Mouse (Mus musculus): Measurements from ENCODE around the gene Grin2b.

Gene Grin2b

DNA sequence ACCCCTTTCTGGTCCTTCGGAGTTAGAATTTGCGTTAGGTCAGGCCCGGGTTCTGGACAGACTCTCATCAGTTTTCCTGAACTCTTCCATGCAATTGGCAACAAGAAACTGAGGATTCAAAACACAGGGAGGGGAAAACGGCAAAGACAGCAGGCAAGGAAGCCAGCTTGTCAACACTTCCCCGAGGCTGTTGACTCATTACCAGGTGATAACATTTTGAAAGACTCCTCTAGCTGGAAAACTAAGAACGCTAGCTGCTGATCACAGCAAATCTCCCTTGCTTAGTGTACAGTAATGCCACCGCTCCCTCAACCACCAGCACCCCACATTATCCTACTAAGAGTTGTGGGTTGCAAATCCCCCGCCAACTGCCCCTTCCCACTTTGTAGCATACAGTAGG is 266.2 kb downstream of the Grin2b start:
- in situ Hi-C loops (cut with MboI, MseI), result no loop called here

DNA sequence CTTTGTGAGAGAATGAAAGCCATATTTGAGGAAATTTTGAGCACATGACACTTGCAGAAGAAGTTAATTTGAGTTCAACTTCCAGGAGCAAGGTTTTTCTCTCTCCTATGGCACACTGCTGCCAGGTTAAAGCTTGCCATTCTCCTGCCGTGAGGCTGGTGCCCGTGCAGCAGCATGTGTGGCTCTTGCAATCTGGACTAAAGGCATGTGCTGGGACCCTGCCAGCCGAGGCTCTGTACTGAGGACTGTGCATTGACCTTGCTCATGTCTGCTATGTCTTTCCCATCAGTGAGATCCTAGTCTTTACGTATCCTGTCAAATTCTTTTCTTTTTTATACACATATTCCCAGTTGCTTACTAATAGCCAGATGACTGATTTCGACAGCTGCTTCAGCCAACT is 268.9 kb downstream of the Grin2b start:
- in situ Hi-C loops (cut with MboI, MseI), result no loop called here

GRCm38 (mm10) chr6:135900410-135900809 is 272.9 kb downstream of the Grin2b start:
- in situ Hi-C loops (cut with MboI, MseI), result no loop called here

- in situ Hi-C loops (cut with MboI, MseI), result no loop called here
Measured at GRCm38 (mm10) chr6:135899225-135899624, 274.1 kb downstream of the Grin2b start.

GRCm38 (mm10) chr6:135894793-135895228 is 278.5 kb downstream of the Grin2b start:
- in situ Hi-C loops (cut with MboI, MseI), result no loop called here

GRCm38 (mm10) chr6:135882611-135883010 is 290.7 kb downstream of the Grin2b start:
- in situ Hi-C loops (cut with MboI, MseI), result no loop called here

GRCm38 (mm10) chr6:135876163-135876726 is 297.1 kb downstream of the Grin2b start:
- in situ Hi-C loops (cut with MboI, MseI), result no loop called here

DNA sequence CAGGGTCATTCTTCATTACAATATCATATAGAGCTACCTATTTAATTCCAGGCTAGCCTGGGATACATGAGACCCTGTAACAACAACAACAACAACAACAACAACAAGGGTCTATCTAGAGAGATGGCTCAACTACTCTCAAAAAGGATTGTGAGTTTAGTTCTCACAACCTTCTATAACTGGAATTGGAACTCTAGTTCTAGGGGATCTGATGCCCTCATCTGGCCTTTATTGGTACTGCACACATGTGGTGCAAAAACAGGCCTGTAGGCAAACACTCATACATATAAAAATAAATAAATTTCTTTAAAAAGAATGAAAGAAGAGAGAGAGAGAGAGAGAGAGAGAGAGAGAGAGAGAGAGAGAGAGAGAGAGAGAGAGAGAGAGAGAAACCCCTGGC is 298.7 kb downstream of the Grin2b start:
- in situ Hi-C loops (cut with MboI, MseI), result no loop called here

DNA sequence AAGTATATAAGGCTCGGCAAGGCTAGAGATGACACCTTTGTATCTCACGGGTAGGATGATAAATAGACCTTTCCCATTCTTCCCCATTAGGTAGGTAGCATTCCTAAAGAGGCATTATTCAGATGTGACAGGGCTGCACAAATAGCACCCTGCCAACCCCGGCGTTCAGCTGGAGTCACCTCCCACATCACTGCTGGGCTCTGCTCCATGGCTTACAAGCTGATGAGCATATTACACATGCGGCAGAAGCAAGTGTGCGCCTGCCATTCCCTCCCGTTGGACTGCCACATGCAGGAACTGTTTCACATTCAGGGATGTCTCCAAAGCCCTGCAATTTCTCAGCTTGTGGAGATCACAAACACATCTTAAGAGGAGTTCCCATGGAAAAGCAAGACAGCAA is 307.5 kb downstream of the Grin2b start:
- in situ Hi-C loops (cut with MboI, MseI), result no loop called here

- in situ Hi-C loops (cut with MboI, MseI), result no loop called here
Measured at GRCm38 (mm10) chr6:135863965-135864364, 309.3 kb downstream of the Grin2b start.

DNA sequence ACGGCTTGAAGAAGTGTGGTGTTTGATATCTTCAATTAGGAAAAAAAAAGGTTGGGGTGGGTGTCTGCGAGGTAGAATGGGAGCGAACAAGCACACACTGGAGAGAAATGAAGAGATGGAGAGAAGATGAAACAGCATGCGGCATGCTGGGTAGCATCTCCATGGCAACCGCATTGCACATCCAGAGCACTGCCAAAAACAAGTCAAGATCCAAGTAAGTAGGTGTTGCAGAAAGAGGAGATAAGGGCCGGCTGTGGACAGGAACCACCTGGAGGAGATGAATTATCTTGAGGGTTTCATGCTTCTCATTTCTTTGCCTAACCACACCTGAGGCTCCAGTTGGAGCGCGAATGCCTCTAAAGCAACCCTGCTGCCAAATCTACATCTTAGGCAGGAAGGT is 313.8 kb downstream of the Grin2b start:
- in situ Hi-C loops (cut with MboI, MseI), result no loop called here

DNA sequence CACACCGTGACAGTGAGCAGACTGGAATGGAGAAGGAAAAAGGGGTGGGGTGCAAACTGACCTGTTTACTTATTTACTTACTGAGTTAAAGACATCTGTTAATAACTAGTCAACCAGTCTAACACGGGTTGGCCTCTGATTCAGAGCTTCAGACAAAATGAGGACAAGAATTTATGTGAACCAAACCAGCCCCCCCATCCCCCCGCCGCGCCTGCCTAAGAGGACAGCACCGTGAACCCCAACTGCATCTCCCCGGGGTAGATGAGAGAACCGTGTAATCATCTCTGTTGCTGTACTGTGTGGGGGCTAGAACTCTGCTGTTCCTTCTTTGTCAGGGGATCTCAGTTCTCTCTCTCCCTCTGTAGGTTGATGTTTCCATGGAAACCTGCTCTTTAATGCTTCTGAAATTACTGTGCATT is 319.1 kb downstream of the Grin2b start:
- in situ Hi-C loops (cut with MboI, MseI), result no loop called here

- in situ Hi-C loops (cut with MboI, MseI), result no loop called here
Measured at GRCm38 (mm10) chr6:135843755-135844154, 329.6 kb downstream of the Grin2b start.

GRCm38 (mm10) chr6:135836353-135836752 is 337.0 kb downstream of the Grin2b start:
- in situ Hi-C loops (cut with MboI, MseI), result no loop called here

GRCm38 (mm10) chr6:135833542-135833941 is 339.8 kb downstream of the Grin2b start:
- in situ Hi-C loops (cut with MboI, MseI), result no loop called here

- in situ Hi-C loops (cut with MboI, MseI), result no loop called here
Measured at GRCm38 (mm10) chr6:135832041-135832440, 341.3 kb downstream of the Grin2b start.

DNA sequence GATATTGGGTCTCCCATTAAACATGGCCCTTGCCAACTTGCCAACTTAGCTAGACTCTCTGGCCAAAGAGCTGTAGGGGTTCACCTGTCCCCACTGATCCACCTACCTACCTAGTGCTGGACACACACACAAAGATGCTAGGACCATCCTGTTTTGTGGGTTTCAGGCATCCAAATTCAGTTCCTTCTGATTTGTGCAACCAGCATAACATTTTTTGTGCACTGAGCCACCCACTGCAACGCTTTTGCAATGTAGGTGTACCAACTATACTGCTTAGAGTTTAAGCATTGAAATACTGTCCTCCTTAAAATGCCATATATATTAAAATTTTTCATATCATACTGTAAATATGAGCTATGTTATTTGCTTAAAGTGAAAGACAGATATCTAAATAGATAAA is 342.3 kb downstream of the Grin2b start:
- in situ Hi-C loops (cut with MboI, MseI), result no loop called here

DNA sequence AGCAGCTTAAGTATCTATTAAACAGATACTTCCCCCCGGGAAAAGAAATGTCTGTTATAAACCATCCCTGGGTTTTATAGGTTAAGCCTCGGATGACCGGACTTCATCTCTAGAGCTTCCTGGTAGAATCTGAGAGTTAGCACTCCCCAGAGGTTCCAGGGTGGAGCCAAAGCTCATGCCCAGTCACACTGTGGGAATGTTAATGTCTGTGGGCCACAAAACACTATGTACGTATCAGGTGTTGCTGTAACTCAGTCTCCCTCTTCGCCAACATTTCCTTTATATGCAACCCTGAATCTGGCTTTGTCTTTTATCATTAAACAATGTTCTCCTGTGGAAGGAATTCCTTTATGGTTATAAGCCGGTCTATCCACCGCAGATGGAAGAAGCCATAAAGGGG is 343.9 kb downstream of the Grin2b start:
- in situ Hi-C loops (cut with MboI, MseI), result loop anchor here (5.0 kb wide), 1 partner anchor 387 kb away; no protein-coding TSS in a partner anchor

- in situ Hi-C loops (cut with MboI, MseI), result loop anchor here (5.0 kb wide), 1 partner anchor 387 kb away; no protein-coding TSS in a partner anchor
Measured at GRCm38 (mm10) chr6:135828976-135829375, 344.3 kb downstream of the Grin2b start.

DNA sequence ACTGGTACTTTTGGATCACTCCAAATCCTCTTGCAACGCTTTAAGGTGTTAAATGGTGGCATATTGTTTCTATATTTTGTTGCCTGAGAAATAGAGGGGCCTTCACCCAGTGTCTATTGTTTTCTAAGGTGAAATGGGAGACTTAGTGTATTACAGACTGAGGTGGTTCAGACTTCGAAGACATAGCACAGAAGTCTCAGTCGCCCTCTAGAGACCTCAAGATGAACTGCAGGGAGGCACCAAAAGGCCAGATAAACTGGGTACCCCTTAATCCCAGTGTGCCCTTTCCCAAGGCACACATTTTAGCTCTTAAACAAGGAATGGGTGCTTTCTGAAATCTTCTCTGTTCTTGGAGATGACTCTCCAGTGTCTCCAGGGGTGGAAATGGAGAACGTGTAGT is 345.4 kb downstream of the Grin2b start:
- in situ Hi-C loops (cut with MboI, MseI), result loop anchor here (5.0 kb wide), 1 partner anchor 386 kb away; no protein-coding TSS in a partner anchor

DNA sequence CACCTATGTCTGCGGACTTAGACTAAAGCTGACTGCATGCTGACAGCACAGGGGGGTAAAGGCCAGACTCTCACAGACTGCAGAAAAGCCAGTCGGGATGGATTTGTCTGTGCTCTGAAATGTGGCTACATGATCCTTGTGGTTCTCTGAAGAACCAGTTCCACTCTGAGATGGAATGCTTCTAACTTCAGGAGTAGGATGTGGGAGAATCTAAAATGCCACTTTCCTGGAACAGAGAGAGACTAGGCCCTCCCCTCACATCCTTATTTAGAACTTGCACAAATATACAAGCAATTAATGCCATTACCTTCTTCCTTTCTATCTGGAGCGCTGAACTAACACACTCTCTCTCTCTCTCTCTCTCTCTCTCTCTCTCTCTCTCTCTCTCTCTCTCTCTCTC is 346.0 kb downstream of the Grin2b start:
- in situ Hi-C loops (cut with MboI, MseI), result loop anchor here (5.0 kb wide), 1 partner anchor 385 kb away; no protein-coding TSS in a partner anchor

- in situ Hi-C loops (cut with MboI, MseI), result loop anchor here (5.0 kb wide), 1 partner anchor 384 kb away; no protein-coding TSS in a partner anchor
Measured at GRCm38 (mm10) chr6:135826776-135827175, 346.5 kb downstream of the Grin2b start.

DNA sequence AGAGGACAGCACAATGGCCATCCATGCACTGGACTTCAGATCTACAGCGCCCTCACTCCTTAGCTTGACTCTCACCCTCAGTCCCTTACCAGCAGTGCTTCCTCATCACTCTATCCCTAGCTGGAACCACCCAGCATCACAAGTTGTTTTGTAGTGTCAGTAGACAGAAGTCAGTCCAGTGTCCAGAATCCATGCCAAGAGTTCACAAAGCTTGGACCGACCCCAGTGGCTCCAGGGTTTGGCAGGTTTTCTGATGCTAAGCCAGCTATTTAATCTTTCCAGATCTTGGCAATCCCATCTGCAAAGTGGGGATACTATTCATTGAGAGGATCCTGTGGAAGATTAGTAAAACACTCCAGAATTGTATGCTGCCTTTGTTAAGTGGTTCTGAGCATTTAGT is 355.9 kb downstream of the Grin2b start:
- in situ Hi-C loops (cut with MboI, MseI), result no loop called here

DNA sequence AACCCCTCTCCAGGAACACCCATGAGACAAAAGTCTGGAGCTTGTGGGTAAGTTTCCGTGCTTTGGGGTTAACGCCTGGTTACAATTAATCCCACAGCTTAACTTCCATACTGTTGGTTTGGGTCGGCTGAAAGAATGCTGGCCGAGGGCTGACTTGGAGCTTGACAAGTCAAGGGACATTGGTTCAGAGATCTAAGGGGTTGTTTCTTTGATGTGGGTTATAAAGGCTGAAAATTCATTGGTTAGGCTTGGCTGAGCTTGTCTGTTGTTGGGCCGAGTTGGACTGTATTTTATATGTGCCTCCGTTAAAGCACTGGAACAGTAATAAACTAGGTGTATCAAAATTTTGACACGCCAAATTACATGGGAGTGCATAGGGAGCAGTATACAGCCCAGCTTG is 359.6 kb downstream of the Grin2b start:
- in situ Hi-C loops (cut with MboI, MseI), result no loop called here
